Mouse (Mus musculus): ENCODE measurements around the gene Msl1. TPM values are rescaled to one million over a fixed set of nuclear protein-coding genes. Genes with fewer than 3 reads are reported as not detected.
"Not testable (repeated sequence)": the region's sequence is repeated elsewhere in the genome, so short reads cannot be mapped to it uniquely, and the experiment has no call there.

The Msl1 gene
- polyA plus RNA-seq, 1 experiment from 2014 or later, result 21.6 TPM

GRCm38 (mm10) chr11:98797306-98797705, 2.0 kb downstream of the Msl1 start:
- peak overlapping the region; percentile 98 for H3K27ac ChIP-seq
- H3K4me3 ChIP-seq, result peak overlapping the region; percentile 89
- H3K27me3 ChIP-seq (ENCODE audit: insufficient read depth, poor library complexity, severe bottlenecking), result no peaks in the 10 kb centered on the region
- peaks cover 41% of the 10 kb centered on the region for H3K36me3 ChIP-seq
- WGBS, result 14% methylated on average over 5 of the region's 5 CpGs
- H3K4me1 ChIP-seq, result peaks cover 24% of the 10 kb centered on the region
- H3K9me3 ChIP-seq, result no peaks in the 10 kb centered on the region
- DNase-seq (ENCODE audit: low spot score), result no peak

GRCm38 (mm10) chr11:98797909-98798308, 2.6 kb downstream of the Msl1 start:
- Histone ChIP-seq H3K4me1 (peaks cover 21% of the 10 kb centered on the region), H3K27ac (peak overlapping the region; percentile 98), H3K27me3 (ENCODE audit: insufficient read depth, poor library complexity, severe bottlenecking) (no peaks in the 10 kb centered on the region), H3K36me3 (peaks cover 47% of the 10 kb centered on the region), H3K4me3 (peak overlapping the region; percentile 89), H3K9me3 (no peaks in the 10 kb centered on the region)
- 60% methylated on average over 4 of the region's 4 CpGs for WGBS
- no peak for DNase-seq (ENCODE audit: low spot score)

- Histone ChIP-seq H3K4me3 (no peak within 1 kb of the TSS), H3K4me1 (peaks cover 22% of the 10 kb centered on the region), H3K27ac (no peak within 1 kb of the TSS), H3K27me3 (ENCODE audit: insufficient read depth, poor library complexity, severe bottlenecking) (no peaks in the 10 kb centered on the region), H3K36me3 (peaks cover 82% of the 10 kb centered on the region), H3K9me3 (no peaks in the 10 kb centered on the region)
- 93% methylated on average over 5 of the region's 5 CpGs for WGBS
- DNase-seq (ENCODE audit: low spot score), result no peak
These were observed 9.3 kb downstream of the Msl1 start, which contains the start of gene Casc3 for GRCm38 (mm10) chr11:98804605-98805004. TSS of gene Casc3 (plus strand) at chr11:98804905.

GRCm38 (mm10) chr11:98808417-98808816, 13.1 kb downstream of the Msl1 start:
- H3K4me3 ChIP-seq, result peak overlapping the region; percentile 88; the same call in 1 of the 2 replicates
- no peaks in the 10 kb centered on the region for H3K9me3 ChIP-seq
- peaks cover 29% of the 10 kb centered on the region for H3K4me1 ChIP-seq
- WGBS, result 83% methylated on average over 2 of the region's 2 CpGs
- DNase-seq (ENCODE audit: low spot score), result no peak
- H3K36me3 ChIP-seq, result peaks cover 68% of the 10 kb centered on the region
- H3K27me3 ChIP-seq (ENCODE audit: insufficient read depth, poor library complexity, severe bottlenecking), result no peaks in the 10 kb centered on the region
- peak overlapping the region; percentile 98; the same call in 1 of the 2 replicates for H3K27ac ChIP-seq

GRCm38 (mm10) chr11:98809457-98810290, 14.4 kb downstream of the Msl1 start:
- DNase-seq (ENCODE audit: low spot score), result peak; percentile 100
- Histone ChIP-seq H3K36me3 (peaks cover 68% of the 10 kb centered on the region), H3K27me3 (ENCODE audit: insufficient read depth, poor library complexity, severe bottlenecking) (no peaks in the 10 kb centered on the region), H3K27ac (peak overlapping the region; percentile 98), H3K4me3 (peak overlapping the region; percentile 88), H3K9me3 (no peaks in the 10 kb centered on the region), H3K4me1 (peaks cover 22% of the 10 kb centered on the region)
- under 1% methylated on average over 80 of the region's 84 CpGs for WGBS

GRCm38 (mm10) chr11:98810686-98811085, 15.4 kb downstream of the Msl1 start:
- WGBS, result 70% methylated on average over 7 of the region's 7 CpGs
- H3K27me3 ChIP-seq (ENCODE audit: insufficient read depth, poor library complexity, severe bottlenecking), result no peaks in the 10 kb centered on the region
- H3K9me3 ChIP-seq, result no peaks in the 10 kb centered on the region
- peak overlapping the region; percentile 98; the same call in 1 of the 2 replicates for H3K27ac ChIP-seq
- peak overlapping the region; percentile 88 for H3K4me3 ChIP-seq
- peaks cover 68% of the 10 kb centered on the region for H3K36me3 ChIP-seq
- H3K4me1 ChIP-seq, result peaks cover 22% of the 10 kb centered on the region
- no peak for DNase-seq (ENCODE audit: low spot score)

- peaks cover 96% of the 10 kb centered on the region for H3K36me3 ChIP-seq
- H3K4me1 ChIP-seq, result no peaks in the 10 kb centered on the region
- 92% methylated on average over 1 of the region's 1 CpGs for WGBS
- H3K27ac ChIP-seq, result no peak overlapping the region
- no peaks in the 10 kb centered on the region for H3K9me3 ChIP-seq
- DNase-seq (ENCODE audit: low spot score), result no peak
- H3K4me3 ChIP-seq, result no peak overlapping the region
- H3K27me3 ChIP-seq (ENCODE audit: insufficient read depth, poor library complexity, severe bottlenecking), result no peaks in the 10 kb centered on the region
These were observed 21.5 kb downstream of the Msl1 start for GRCm38 (mm10) chr11:98816706-98817239.

- H3K4me3 ChIP-seq, result no peak overlapping the region
- no peak for DNase-seq (ENCODE audit: low spot score)
- H3K27me3 ChIP-seq (ENCODE audit: insufficient read depth, poor library complexity, severe bottlenecking), result no peaks in the 10 kb centered on the region
- no peak overlapping the region for H3K27ac ChIP-seq
- H3K36me3 ChIP-seq, result peaks cover 97% of the 10 kb centered on the region
- H3K9me3 ChIP-seq, result no peaks in the 10 kb centered on the region
- WGBS, result 91% methylated on average over 5 of the region's 5 CpGs
- no peaks in the 10 kb centered on the region for H3K4me1 ChIP-seq
These were observed 25.7 kb downstream of the Msl1 start for GRCm38 (mm10) chr11:98820968-98821367.

GRCm38 (mm10) chr11:98826071-98826470, 30.8 kb downstream of the Msl1 start:
- H3K36me3 ChIP-seq, result peaks cover 99% of the 10 kb centered on the region
- H3K27ac ChIP-seq; H3K9me3 ChIP-seq; H3K27me3 ChIP-seq (ENCODE audit: insufficient read depth, poor library complexity, severe bottlenecking); H3K4me1 ChIP-seq; DNase-seq (ENCODE audit: low spot score); H3K4me3 ChIP-seq: not testable (repeated sequence)
- 93% methylated on average over 2 of the region's 2 CpGs for WGBS

- H3K27ac ChIP-seq, result no peak overlapping the region
- H3K4me3 ChIP-seq, result no peak overlapping the region
- H3K4me1 ChIP-seq, result no peaks in the 10 kb centered on the region
- no peaks in the 10 kb centered on the region for H3K9me3 ChIP-seq
- H3K36me3 ChIP-seq, result peaks cover 99% of the 10 kb centered on the region
- no peak for DNase-seq (ENCODE audit: low spot score)
- 80% methylated on average over 2 of the region's 2 CpGs for WGBS
- H3K27me3 ChIP-seq (ENCODE audit: insufficient read depth, poor library complexity, severe bottlenecking), result no peaks in the 10 kb centered on the region
These were observed 32.6 kb downstream of the Msl1 start for GRCm38 (mm10) chr11:98827877-98828276.

- peaks cover 99% of the 10 kb centered on the region for H3K36me3 ChIP-seq
- no peak overlapping the region for H3K4me3 ChIP-seq
- no peak overlapping the region for H3K27ac ChIP-seq
- WGBS, result 76% methylated on average over 12 of the region's 12 CpGs
- no peaks in the 10 kb centered on the region for H3K9me3 ChIP-seq
- no peaks in the 10 kb centered on the region for H3K27me3 ChIP-seq (ENCODE audit: insufficient read depth, poor library complexity, severe bottlenecking)
- no peak for DNase-seq (ENCODE audit: low spot score)
- no peaks in the 10 kb centered on the region for H3K4me1 ChIP-seq
These were observed 33.9 kb downstream of the Msl1 start for GRCm38 (mm10) chr11:98829091-98829775.

GRCm38 (mm10) chr11:98829875-98830274, 34.6 kb downstream of the Msl1 start:
- Histone ChIP-seq H3K27me3 (ENCODE audit: insufficient read depth, poor library complexity, severe bottlenecking) (no peaks in the 10 kb centered on the region), H3K9me3 (no peaks in the 10 kb centered on the region), H3K27ac (no peak overlapping the region), H3K4me3 (no peak overlapping the region), H3K4me1 (no peaks in the 10 kb centered on the region), H3K36me3 (peaks cover 99% of the 10 kb centered on the region)
- no peak for DNase-seq (ENCODE audit: low spot score)
- 78% methylated on average over 4 of the region's 4 CpGs for WGBS

GRCm38 (mm10) chr11:98835296-98835695, 40.0 kb downstream of the Msl1 start:
- Histone ChIP-seq H3K4me1 (peaks cover 32% of the 10 kb centered on the region), H3K4me3 (no peak overlapping the region), H3K36me3 (peaks cover 47% of the 10 kb centered on the region), H3K27me3 (ENCODE audit: insufficient read depth, poor library complexity, severe bottlenecking) (peaks cover 31% of the 10 kb centered on the region), H3K27ac (no peak overlapping the region), H3K9me3 (no peaks in the 10 kb centered on the region)
- 43% methylated on average over 5 of the region's 5 CpGs for WGBS
- no peak for DNase-seq (ENCODE audit: low spot score)

Data from heart, embryonic 10.5 days (tissue).